Mouse (Mus musculus): ENCODE measurements at regions not wholly inside any gene's neighbourhood (a gene's known extent, or its start where the extent isn't known, plus 50 kb on each side); places are given as distances from the start of the nearest gene placed in this dataset.

- Histone ChIP-seq H3K4me3 (ENCODE audit: low read length) (no peak overlapping the region), H3K9me3 (ENCODE audit: low read length) (no peaks in the 10 kb centered on the region), H3K27me3 (ENCODE audit: insufficient read depth, low read length) (no peaks in the 10 kb centered on the region), H3K9ac (replicated peaks; ENCODE audit: low read length) (no peak overlapping the region), H3K4me1 (ENCODE audit: insufficient read depth, low read length) (no peaks in the 10 kb centered on the region), H3K4me2 (replicated peaks; ENCODE audit: low read depth, low read length) (no peak overlapping the region), H3K36me3 (ENCODE audit: insufficient read depth, low read length) (no peaks in the 10 kb centered on the region), H3K27ac (ENCODE audit: low read length) (no peak overlapping the region)
- no peak for ATAC-seq (ENCODE audit: low FRiP score, low TSS enrichment)
- 81% methylated on average over 1 of the region's 1 CpGs for WGBS
These were observed 441.5 kb downstream of the Ebf1 start for GRCm38 (mm10) chr11:45058658-45059057.

- Histone ChIP-seq H3K4me3 (ENCODE audit: low read length) (no peak overlapping the region), H3K4me1 (ENCODE audit: insufficient read depth, low read length) (no peaks in the 10 kb centered on the region), H3K4me2 (replicated peaks; ENCODE audit: low read depth, low read length) (no peak overlapping the region), H3K9me3 (ENCODE audit: low read length) (no peaks in the 10 kb centered on the region), H3K36me3 (ENCODE audit: insufficient read depth, low read length) (no peaks in the 10 kb centered on the region), H3K27me3 (ENCODE audit: insufficient read depth, low read length) (no peaks in the 10 kb centered on the region), H3K9ac (replicated peaks; ENCODE audit: low read length) (no peak overlapping the region), H3K27ac (ENCODE audit: low read length) (no peak overlapping the region)
- no peak for ATAC-seq (ENCODE audit: low FRiP score, low TSS enrichment)
- 78% methylated on average over 3 of the region's 3 CpGs for WGBS
These were observed 449.5 kb downstream of the Ebf1 start for GRCm38 (mm10) chr11:45066592-45066991.

GRCm38 (mm10) chr11:45070280-45070679 lies 453.2 kb downstream of the Ebf1 start:
- no peak overlapping the region for H3K27ac ChIP-seq (ENCODE audit: low read length)
- no peak for ATAC-seq (ENCODE audit: low FRiP score, low TSS enrichment)
- H3K9me3 ChIP-seq (ENCODE audit: low read length) = no peaks in the 10 kb centered on the region
- WGBS = 80% methylated on average over 1 of the region's 1 CpGs
- no peaks in the 10 kb centered on the region for H3K27me3 ChIP-seq (ENCODE audit: insufficient read depth, low read length)
- no peaks in the 10 kb centered on the region for H3K36me3 ChIP-seq (ENCODE audit: insufficient read depth, low read length)
- no peak overlapping the region for H3K4me2 ChIP-seq (replicated peaks; ENCODE audit: low read depth, low read length)
- no peaks in the 10 kb centered on the region for H3K4me1 ChIP-seq (ENCODE audit: insufficient read depth, low read length)
- H3K9ac ChIP-seq (replicated peaks; ENCODE audit: low read length) = no peak overlapping the region
- H3K4me3 ChIP-seq (ENCODE audit: low read length) = no peak overlapping the region

GRCm38 (mm10) chr11:45071195-45071594 lies 454.1 kb downstream of the Ebf1 start:
- WGBS = 92% methylated on average over 2 of the region's 2 CpGs
- no peak for ATAC-seq (ENCODE audit: low FRiP score, low TSS enrichment)
- Histone ChIP-seq H3K9ac (replicated peaks; ENCODE audit: low read length) (no peak overlapping the region), H3K9me3 (ENCODE audit: low read length) (no peaks in the 10 kb centered on the region), H3K36me3 (ENCODE audit: insufficient read depth, low read length) (no peaks in the 10 kb centered on the region), H3K27me3 (ENCODE audit: insufficient read depth, low read length) (no peaks in the 10 kb centered on the region), H3K4me2 (replicated peaks; ENCODE audit: low read depth, low read length) (no peak overlapping the region), H3K4me1 (ENCODE audit: insufficient read depth, low read length) (no peaks in the 10 kb centered on the region), H3K27ac (ENCODE audit: low read length) (no peak overlapping the region), H3K4me3 (ENCODE audit: low read length) (no peak overlapping the region)

GRCm38 (mm10) chr11:45084506-45085037 lies 467.5 kb downstream of the Ebf1 start:
- H3K36me3 ChIP-seq (ENCODE audit: insufficient read depth, low read length) = no peaks in the 10 kb centered on the region
- no peak overlapping the region for H3K4me2 ChIP-seq (replicated peaks; ENCODE audit: low read depth, low read length)
- H3K27ac ChIP-seq (ENCODE audit: low read length) = no peak overlapping the region
- H3K9ac ChIP-seq (replicated peaks; ENCODE audit: low read length) = no peak overlapping the region
- 0 out of 2 replicates have a peak, but pooled peaks cover 2% of the 10 kb centered on the region for H3K4me1 ChIP-seq (ENCODE audit: insufficient read depth, low read length)
- no peaks in the 10 kb centered on the region for H3K27me3 ChIP-seq (ENCODE audit: insufficient read depth, low read length)
- WGBS = 41% methylated on average over 4 of the region's 4 CpGs
- H3K9me3 ChIP-seq (ENCODE audit: low read length) = no peaks in the 10 kb centered on the region
- ATAC-seq (ENCODE audit: low FRiP score, low TSS enrichment) = peak; percentile 31; the same call in 1 of the 2 replicates
- no peak overlapping the region for H3K4me3 ChIP-seq (ENCODE audit: low read length)

- no peaks in the 10 kb centered on the region for H3K36me3 ChIP-seq (ENCODE audit: insufficient read depth, low read length)
- H3K9me3 ChIP-seq (ENCODE audit: low read length) = no peaks in the 10 kb centered on the region
- no peak for ATAC-seq (ENCODE audit: low FRiP score, low TSS enrichment)
- no peak overlapping the region for H3K4me3 ChIP-seq (ENCODE audit: low read length)
- H3K4me2 ChIP-seq (replicated peaks; ENCODE audit: low read depth, low read length) = no peak overlapping the region
- 0 out of 2 replicates have a peak, but pooled peaks cover 2% of the 10 kb centered on the region for H3K4me1 ChIP-seq (ENCODE audit: insufficient read depth, low read length)
- H3K9ac ChIP-seq (replicated peaks; ENCODE audit: low read length) = no peak overlapping the region
- no peaks in the 10 kb centered on the region for H3K27me3 ChIP-seq (ENCODE audit: insufficient read depth, low read length)
- no peak overlapping the region for H3K27ac ChIP-seq (ENCODE audit: low read length)
These were observed 468.0 kb downstream of the Ebf1 start for GRCm38 (mm10) chr11:45085145-45085544.

- Histone ChIP-seq H3K9ac (replicated peaks; ENCODE audit: low read length) (no peak overlapping the region), H3K27me3 (ENCODE audit: insufficient read depth, low read length) (no peaks in the 10 kb centered on the region), H3K4me3 (ENCODE audit: low read length) (no peak overlapping the region), H3K36me3 (ENCODE audit: insufficient read depth, low read length) (no peaks in the 10 kb centered on the region), H3K4me1 (ENCODE audit: insufficient read depth, low read length) (0 out of 2 replicates have a peak, but pooled peaks cover 2% of the 10 kb centered on the region), H3K9me3 (ENCODE audit: low read length) (no peaks in the 10 kb centered on the region), H3K4me2 (replicated peaks; ENCODE audit: low read depth, low read length) (no peak overlapping the region), H3K27ac (ENCODE audit: low read length) (no peak overlapping the region)
- 67% methylated on average over 5 of the region's 5 CpGs for WGBS
- no peak for ATAC-seq (ENCODE audit: low FRiP score, low TSS enrichment)
These were observed 470.2 kb downstream of the Ebf1 start for GRCm38 (mm10) chr11:45087186-45087915.

GRCm38 (mm10) chr11:45088286-45088685 lies 471.2 kb downstream of the Ebf1 start:
- Histone ChIP-seq H3K27me3 (ENCODE audit: insufficient read depth, low read length) (no peaks in the 10 kb centered on the region), H3K9ac (replicated peaks; ENCODE audit: low read length) (no peak overlapping the region), H3K36me3 (ENCODE audit: insufficient read depth, low read length) (no peaks in the 10 kb centered on the region), H3K4me3 (ENCODE audit: low read length) (no peak overlapping the region), H3K9me3 (ENCODE audit: low read length) (no peaks in the 10 kb centered on the region), H3K4me2 (replicated peaks; ENCODE audit: low read depth, low read length) (no peak overlapping the region), H3K27ac (ENCODE audit: low read length) (no peak overlapping the region), H3K4me1 (ENCODE audit: insufficient read depth, low read length) (0 out of 2 replicates have a peak, but pooled peaks cover 2% of the 10 kb centered on the region)
- WGBS = 88% methylated on average over 1 of the region's 1 CpGs
- no peak for ATAC-seq (ENCODE audit: low FRiP score, low TSS enrichment)

GRCm38 (mm10) chr11:45089561-45089960 lies 472.4 kb downstream of the Ebf1 start:
- 77% methylated on average over 3 of the region's 3 CpGs for WGBS
- Histone ChIP-seq H3K4me1 (ENCODE audit: insufficient read depth, low read length) (0 out of 2 replicates have a peak, but pooled peaks cover 2% of the 10 kb centered on the region), H3K4me2 (replicated peaks; ENCODE audit: low read depth, low read length) (no peak overlapping the region), H3K4me3 (ENCODE audit: low read length) (no peak overlapping the region), H3K27ac (ENCODE audit: low read length) (no peak overlapping the region), H3K27me3 (ENCODE audit: insufficient read depth, low read length) (no peaks in the 10 kb centered on the region), H3K9me3 (ENCODE audit: low read length) (no peaks in the 10 kb centered on the region), H3K36me3 (ENCODE audit: insufficient read depth, low read length) (no peaks in the 10 kb centered on the region), H3K9ac (replicated peaks; ENCODE audit: low read length) (no peak overlapping the region)
- ATAC-seq (ENCODE audit: low FRiP score, low TSS enrichment) = no peak
